Mouse (Mus musculus): ENCODE data around the gene Stard3nl. TPM values are rescaled to one million over a fixed set of nuclear protein-coding genes. Genes with fewer than 3 reads are reported as not detected.
A peak's percentile ranks its signal among the peaks of the same experiment; 100 is the strongest.

Gene Stard3nl
- 0.05 and 0.08 TPM in 2 replicates for polyA plus RNA-seq (2012)

DNA sequence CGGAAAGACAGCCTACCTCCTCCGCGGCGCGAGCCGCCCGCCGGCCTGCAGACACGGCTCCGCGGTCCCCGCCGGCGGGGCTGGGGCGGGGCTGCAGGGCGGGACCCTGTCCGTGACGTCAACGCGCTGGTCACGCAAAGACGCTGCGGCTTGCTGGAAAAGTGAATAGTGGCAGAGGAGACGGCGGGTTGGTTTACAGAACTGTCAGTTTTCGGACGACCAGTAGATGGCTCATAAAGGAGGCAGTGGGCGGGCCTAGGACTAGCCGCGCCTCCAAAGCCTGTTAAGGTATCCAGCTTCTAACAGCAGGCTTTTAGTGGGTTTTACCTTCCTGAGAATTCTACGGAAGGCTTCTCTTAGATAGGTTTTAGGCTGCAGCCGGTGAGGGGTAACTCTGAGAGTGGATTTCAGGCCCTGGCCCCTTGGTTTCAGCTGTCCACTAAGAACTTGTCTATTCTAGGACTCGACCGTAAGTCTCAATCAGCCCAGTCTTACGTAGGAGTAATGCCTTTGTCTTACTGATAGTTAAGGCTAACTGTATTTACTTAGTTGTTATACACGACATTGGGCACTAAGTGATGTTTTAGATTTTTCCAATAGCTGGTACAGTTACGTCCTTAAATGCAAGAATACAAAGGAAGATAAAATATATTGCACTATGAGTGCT lies at the start of gene Stard3nl:
TSS of gene Stard3nl (minus strand) at position 108 of the 667 bp plus-strand sequence.
- no peak for TF ChIP-seq TAL1 (IDR thresholded peaks at IDR 0.05; ENCODE audit: low read length)
- TF ChIP-seq GATA1 (IDR thresholded peaks at IDR 0.05; ENCODE audit: low read length), result no peak
- H3K4me3 ChIP-seq (replicated peaks), result peak within 1 kb of the TSS; percentile 84
- H3K27me3 ChIP-seq (ENCODE audit: control insufficient read depth), result no peaks in the 10 kb centered on the region
- peaks cover 21% of the 10 kb centered on the region for H3K4me1 ChIP-seq (ENCODE audit: control insufficient read depth)
- H3K36me3 ChIP-seq (ENCODE audit: control insufficient read depth), result no peaks in the 10 kb centered on the region
- H3K9me3 ChIP-seq (ENCODE audit: control insufficient read depth, low read length), result 0 out of 2 replicates have a peak, but pooled peaks cover 2% of the 10 kb centered on the region

- Histone ChIP-seq H3K4me3 (replicated peaks) (no peak overlapping the region), H3K4me1 (ENCODE audit: control insufficient read depth) (no peaks in the 10 kb centered on the region), H3K27me3 (ENCODE audit: control insufficient read depth) (no peaks in the 10 kb centered on the region), H3K9me3 (ENCODE audit: control insufficient read depth, low read length) (no peaks in the 10 kb centered on the region), H3K36me3 (ENCODE audit: control insufficient read depth) (no peaks in the 10 kb centered on the region)
- no peak for TF ChIP-seq TAL1 (IDR thresholded peaks at IDR 0.05; ENCODE audit: low read length)
Measured at GRCm38 (mm10) chr13:19438040-19438439, 42.4 kb upstream of the Stard3nl start.

DNA sequence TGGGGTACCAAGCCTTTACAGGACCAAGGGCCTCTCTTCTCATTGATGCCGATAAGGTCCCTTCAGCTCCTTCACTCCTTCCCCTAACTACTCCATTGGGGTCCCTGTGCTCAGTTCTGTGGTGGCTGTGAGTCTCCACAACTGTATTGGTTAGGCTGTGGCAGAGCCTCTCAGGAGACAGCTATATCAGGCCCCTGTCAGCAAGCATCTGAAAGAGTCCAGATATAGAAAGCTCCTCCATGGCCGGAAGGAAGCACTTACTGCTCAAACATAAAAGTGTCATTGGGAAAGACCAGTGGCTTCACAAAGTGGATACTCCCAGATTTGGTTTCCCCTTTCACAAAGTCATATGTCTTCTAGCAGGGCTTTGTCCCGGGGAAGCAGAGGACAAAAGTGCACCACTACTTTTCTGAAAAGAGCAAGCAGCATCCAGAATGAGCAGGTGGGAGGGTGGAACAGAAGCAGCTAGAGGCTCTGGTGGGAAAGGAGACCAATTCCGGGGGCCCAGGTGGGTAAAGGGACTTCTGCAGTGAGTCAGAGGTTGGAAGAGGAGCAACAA lies 34.3 kb upstream of the Stard3nl start:
- TF ChIP-seq TAL1 (IDR thresholded peaks at IDR 0.05; ENCODE audit: low read length), result no peak
- TF ChIP-seq GATA1 (IDR thresholded peaks at IDR 0.05; ENCODE audit: low read length), result no peak
- no peaks in the 10 kb centered on the region for H3K9me3 ChIP-seq (ENCODE audit: control insufficient read depth, low read length)
- no peak overlapping the region for H3K4me3 ChIP-seq (replicated peaks)
- no peaks in the 10 kb centered on the region for H3K4me1 ChIP-seq (ENCODE audit: control insufficient read depth)
- H3K36me3 ChIP-seq (ENCODE audit: control insufficient read depth), result no peaks in the 10 kb centered on the region
- H3K27me3 ChIP-seq (ENCODE audit: control insufficient read depth), result no peaks in the 10 kb centered on the region

DNA sequence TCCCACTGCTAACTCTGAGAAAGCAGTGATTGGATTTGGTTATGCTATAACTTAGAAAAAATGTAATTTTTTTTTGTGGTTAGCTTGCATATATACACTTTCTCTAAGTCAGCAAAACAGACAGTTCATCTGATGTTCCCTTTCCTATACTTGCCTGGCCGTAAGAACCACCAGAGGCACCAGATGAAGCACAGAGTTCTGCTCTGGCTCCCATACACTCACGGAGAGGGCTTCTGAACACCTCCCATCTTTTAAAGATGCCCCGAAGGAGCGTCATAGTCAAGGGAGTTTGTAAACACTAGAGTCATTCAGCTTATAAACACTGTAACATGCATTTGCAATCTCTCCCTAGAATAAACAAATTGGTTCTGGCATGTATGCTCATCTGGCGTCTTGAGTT lies 32.5 kb upstream of the Stard3nl start:
- H3K27me3 ChIP-seq (ENCODE audit: control insufficient read depth), result no peaks in the 10 kb centered on the region
- H3K36me3 ChIP-seq (ENCODE audit: control insufficient read depth), result no peaks in the 10 kb centered on the region
- no peaks in the 10 kb centered on the region for H3K9me3 ChIP-seq (ENCODE audit: control insufficient read depth, low read length)
- H3K4me3 ChIP-seq (replicated peaks), result no peak overlapping the region
- H3K4me1 ChIP-seq (ENCODE audit: control insufficient read depth), result no peaks in the 10 kb centered on the region
- TF ChIP-seq GATA1 (IDR thresholded peaks at IDR 0.05; ENCODE audit: low read length), result no peak

DNA sequence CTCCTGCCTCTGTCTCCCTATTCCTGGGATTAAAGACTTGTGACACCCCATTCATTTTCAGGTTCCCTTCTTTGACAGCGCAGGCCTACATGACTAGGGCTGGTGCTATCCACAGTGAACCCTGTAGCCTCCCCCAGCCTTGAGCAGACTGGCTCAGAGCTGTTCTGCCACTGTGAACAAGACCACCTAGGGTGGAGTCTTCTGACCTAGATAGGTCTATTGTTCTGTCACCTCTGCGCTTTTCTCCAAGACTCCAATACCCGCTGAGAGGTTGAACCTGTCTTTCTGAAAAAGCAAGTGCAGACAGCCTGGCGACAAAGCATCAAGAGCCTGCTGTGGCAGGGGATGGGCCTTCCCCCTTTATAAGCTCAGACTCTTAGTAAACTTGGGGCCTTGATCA lies 29.0 kb upstream of the Stard3nl start:
- no peaks in the 10 kb centered on the region for H3K4me1 ChIP-seq (ENCODE audit: control insufficient read depth)
- no peaks in the 10 kb centered on the region for H3K27me3 ChIP-seq (ENCODE audit: control insufficient read depth)
- no peak overlapping the region for H3K4me3 ChIP-seq (replicated peaks)
- H3K9me3 ChIP-seq (ENCODE audit: control insufficient read depth, low read length), result no peaks in the 10 kb centered on the region
- H3K36me3 ChIP-seq (ENCODE audit: control insufficient read depth), result no peaks in the 10 kb centered on the region
- TF ChIP-seq TAL1 (IDR thresholded peaks at IDR 0.05; ENCODE audit: low read length), result no peak

DNA sequence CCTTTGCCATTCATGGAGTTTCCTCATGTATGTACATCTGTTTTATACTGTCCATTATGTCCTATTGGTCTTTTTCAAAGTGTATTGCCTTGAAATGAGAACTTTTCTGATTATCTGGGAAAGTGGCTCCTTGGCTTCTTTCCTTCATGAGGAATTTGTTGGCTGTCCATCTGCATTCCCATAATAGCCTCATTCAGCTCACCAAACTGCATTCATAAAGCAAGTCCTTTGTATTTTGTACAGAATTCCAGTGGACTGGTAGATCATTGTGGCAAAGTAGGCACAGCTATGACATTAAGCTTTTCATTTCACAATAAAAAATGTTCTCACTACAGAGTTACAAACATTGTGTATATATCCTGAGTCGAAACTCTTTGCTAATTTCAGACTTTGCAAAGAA lies 26.9 kb upstream of the Stard3nl start:
- Histone ChIP-seq H3K27me3 (ENCODE audit: control insufficient read depth) (no peaks in the 10 kb centered on the region), H3K4me3 (replicated peaks) (no peak overlapping the region), H3K9me3 (ENCODE audit: control insufficient read depth, low read length) (no peaks in the 10 kb centered on the region), H3K36me3 (ENCODE audit: control insufficient read depth) (no peaks in the 10 kb centered on the region), H3K4me1 (ENCODE audit: control insufficient read depth) (no peaks in the 10 kb centered on the region)
- TF ChIP-seq GATA1 (IDR thresholded peaks at IDR 0.05; ENCODE audit: low read length) (no peak), TAL1 (IDR thresholded peaks at IDR 0.05; ENCODE audit: low read length) (no peak)

DNA sequence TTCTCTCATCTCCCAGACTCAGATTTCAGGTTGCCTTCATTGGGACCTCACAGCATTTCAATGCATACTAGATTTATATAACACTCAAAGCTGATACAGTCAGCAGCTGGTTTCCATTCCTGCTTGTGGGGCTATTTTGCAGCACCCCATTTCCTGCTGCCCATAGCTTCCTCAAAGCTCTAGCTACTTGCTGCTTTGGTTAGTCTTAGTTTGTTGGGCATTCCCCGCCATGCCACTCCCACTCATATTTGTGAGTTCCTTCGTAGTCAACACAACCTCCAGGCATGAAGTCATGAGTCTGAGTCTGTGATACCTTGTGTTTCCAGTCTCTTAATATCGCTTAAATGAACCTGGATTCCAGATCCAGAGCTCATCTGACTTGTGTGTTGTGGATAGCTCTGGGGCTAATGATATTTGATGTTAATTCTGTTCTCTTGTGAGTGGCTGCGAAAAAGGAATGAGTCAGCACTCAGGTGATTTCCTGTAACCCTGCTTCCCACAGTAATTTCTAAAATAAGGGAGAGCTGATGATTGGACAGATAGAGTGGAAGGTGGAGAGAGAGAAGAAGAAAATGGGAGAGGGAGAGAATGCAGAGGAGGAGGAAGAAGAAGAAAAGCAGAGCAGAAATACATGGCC lies 22.4 kb upstream of the Stard3nl start:
- no peak for TF ChIP-seq GATA1 (IDR thresholded peaks at IDR 0.05; ENCODE audit: low read length)
- TF ChIP-seq TAL1 (IDR thresholded peaks at IDR 0.05; ENCODE audit: low read length), result no peak
- Histone ChIP-seq H3K9me3 (ENCODE audit: control insufficient read depth, low read length) (no peaks in the 10 kb centered on the region), H3K4me1 (ENCODE audit: control insufficient read depth) (no peaks in the 10 kb centered on the region), H3K27me3 (ENCODE audit: control insufficient read depth) (no peaks in the 10 kb centered on the region), H3K36me3 (ENCODE audit: control insufficient read depth) (no peaks in the 10 kb centered on the region), H3K4me3 (replicated peaks) (no peak overlapping the region)

DNA sequence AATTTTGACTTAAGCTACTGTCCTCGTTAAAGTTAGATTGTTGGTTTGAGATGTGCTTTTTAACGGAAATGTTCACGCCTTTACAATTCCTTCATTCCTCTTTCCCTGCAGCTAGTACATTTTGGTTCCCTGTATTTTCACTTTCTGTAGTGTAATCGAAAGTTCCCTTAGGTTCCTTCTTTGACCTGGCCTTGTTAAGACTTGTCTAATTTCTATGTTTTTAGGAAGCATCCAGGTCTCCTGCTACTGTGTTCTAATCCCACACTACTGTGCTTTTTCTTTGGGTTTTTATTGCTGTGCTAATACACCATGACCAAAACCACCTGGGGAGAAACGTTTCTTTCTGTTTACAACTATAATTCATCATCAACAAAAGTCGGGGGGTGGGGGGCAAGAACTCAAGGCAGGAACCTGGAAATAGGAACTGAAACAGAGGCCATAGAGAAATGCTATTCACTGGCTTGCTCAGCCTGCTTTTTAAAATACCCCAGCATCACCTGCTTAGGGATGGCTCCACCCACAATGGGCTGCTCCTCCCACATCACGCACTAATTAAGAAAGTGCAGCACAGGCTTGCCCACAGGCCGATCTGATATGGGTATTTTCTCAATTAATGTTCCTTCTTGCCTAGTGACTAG lies 20.4 kb upstream of the Stard3nl start:
- no peak for TF ChIP-seq TAL1 (IDR thresholded peaks at IDR 0.05; ENCODE audit: low read length)
- TF ChIP-seq GATA1 (IDR thresholded peaks at IDR 0.05; ENCODE audit: low read length), result no peak
- Histone ChIP-seq H3K36me3 (ENCODE audit: control insufficient read depth) (no peaks in the 10 kb centered on the region), H3K27me3 (ENCODE audit: control insufficient read depth) (no peaks in the 10 kb centered on the region)

DNA sequence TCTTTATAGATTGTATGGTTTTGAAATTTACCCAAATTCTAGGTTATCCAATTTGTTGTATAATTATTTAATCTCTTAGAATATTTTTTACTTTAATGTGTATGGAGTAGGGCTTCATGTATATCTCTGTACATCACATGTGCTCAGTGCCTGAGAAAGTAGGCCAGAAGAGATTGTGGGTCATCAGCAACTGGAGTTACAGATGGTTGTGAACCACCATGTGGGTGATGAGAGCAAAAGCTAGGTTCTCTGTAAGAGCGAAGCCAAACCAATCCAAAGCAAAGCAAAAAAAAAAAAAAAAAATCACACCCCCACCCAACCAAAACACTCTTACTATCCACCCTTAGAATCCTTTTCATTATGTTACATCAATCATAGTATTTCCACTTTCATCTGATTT lies 19.7 kb upstream of the Stard3nl start:
- H3K36me3 ChIP-seq (ENCODE audit: control insufficient read depth), result no peaks in the 10 kb centered on the region
- no peak for TF ChIP-seq TAL1 (IDR thresholded peaks at IDR 0.05; ENCODE audit: low read length)
- TF ChIP-seq GATA1 (IDR thresholded peaks at IDR 0.05; ENCODE audit: low read length), result no peak
- H3K4me3 ChIP-seq (replicated peaks), result no peak overlapping the region
- no peaks in the 10 kb centered on the region for H3K4me1 ChIP-seq (ENCODE audit: control insufficient read depth)
- no peaks in the 10 kb centered on the region for H3K27me3 ChIP-seq (ENCODE audit: control insufficient read depth)
- H3K9me3 ChIP-seq (ENCODE audit: control insufficient read depth, low read length), result no peaks in the 10 kb centered on the region

More for the DNA sequence above, 20.4 kb upstream of the Stard3nl start:
- no peaks in the 10 kb centered on the region for H3K9me3 ChIP-seq (ENCODE audit: control insufficient read depth, low read length)
- H3K4me1 ChIP-seq (ENCODE audit: control insufficient read depth), result no peaks in the 10 kb centered on the region
- no peak overlapping the region for H3K4me3 ChIP-seq (replicated peaks)

All from erythroblast, embryonic 14.5 days (primary cell).